Mouse (Mus musculus) liver, embryonic 14.5 days (tissue): ENCODE results near the gene Ube4b.

Experiments
- CTCF ChIP-seq: IDR thresholded peaks from 2 replicates; pipeline ENCODE4 v1.5.1; 2016; ENCODE audit warnings: antibody characterized with exemption, low read depth, control low read depth
- EP300 ChIP-seq: IDR thresholded peaks from 2 replicates; pipeline ENCODE4 v1.6.1; 2016; ENCODE audit warnings: antibody characterized with exemption, low read depth

DNA sequence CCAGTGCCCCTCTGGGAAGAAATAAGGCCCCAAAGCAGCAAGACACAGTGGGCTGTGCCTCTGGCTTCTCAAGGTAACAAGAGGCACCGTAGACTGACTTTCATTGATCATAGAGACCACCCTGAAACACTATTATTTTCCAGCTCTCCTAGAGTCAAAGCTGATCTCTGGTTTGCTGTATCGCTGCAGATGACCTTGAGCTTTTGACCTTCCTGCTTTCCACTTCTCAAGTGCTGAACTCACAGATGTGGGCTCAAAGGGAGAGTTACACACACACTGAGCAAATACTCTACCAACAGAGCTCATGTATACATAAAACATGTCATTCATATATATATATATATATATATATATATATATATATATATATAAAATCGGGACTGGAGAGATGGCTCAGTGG, 24.1 kb upstream of the Ube4b start:
- TF ChIP-seq CTCF: no peak
- no peak for TF ChIP-seq EP300
